Mouse (Mus musculus): ENCODE data around the gene Rpap3.

DNA sequence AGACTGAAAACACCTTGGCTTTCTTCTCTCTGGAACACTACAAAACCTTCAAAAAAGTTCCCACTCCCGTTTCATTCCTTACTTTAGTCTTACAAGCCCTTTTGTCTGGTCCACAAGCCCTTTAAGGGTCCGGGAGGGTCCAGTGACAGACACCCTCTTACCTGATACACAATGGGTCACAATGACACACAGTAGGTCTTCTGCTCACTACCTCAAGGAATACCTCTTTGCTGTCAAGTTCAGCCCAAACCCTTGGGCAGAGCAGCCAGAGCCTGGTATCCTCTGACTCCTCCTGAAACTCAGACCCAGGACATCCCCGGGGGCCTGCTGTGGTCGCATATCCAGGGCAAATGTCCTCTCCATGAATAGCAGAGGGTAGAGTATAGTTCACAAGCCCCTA is 43.3 kb upstream of the Rpap3 start:
- TF ChIP-seq CTCF (IDR thresholded peaks at IDR 0.05; ENCODE audit: insufficient read depth, low read depth, low read length) (no peak), POLR2A (IDR thresholded peaks at IDR 0.05; ENCODE audit: insufficient read depth, low read depth, low read length) (no peak)

All from olfactory bulb, adult 2 months (tissue).